Mouse (Mus musculus): ENCODE data around the gene Rasgrf2. TPM values are rescaled to one million over a fixed set of nuclear protein-coding genes. Genes with fewer than 3 reads are reported as not detected.

The Rasgrf2 gene
- polyA plus RNA-seq, 1 experiment from 2014 or later: 1.0 TPM

- H3K4me2 ChIP-seq (replicated peaks; ENCODE audit: low read depth, low read length): no peak overlapping the region
- no peak overlapping the region for H3K4me3 ChIP-seq (ENCODE audit: low read length)
- no peaks in the 10 kb centered on the region for H3K9me3 ChIP-seq (ENCODE audit: low read length)
- no peak overlapping the region for H3K9ac ChIP-seq (replicated peaks; ENCODE audit: low read length)
- H3K27me3 ChIP-seq (ENCODE audit: insufficient read depth, low read length): no peaks in the 10 kb centered on the region
- no peaks in the 10 kb centered on the region for H3K4me1 ChIP-seq (ENCODE audit: insufficient read depth, low read length)
- no peak overlapping the region for H3K27ac ChIP-seq (ENCODE audit: low read length)
- ATAC-seq (ENCODE audit: low FRiP score, low TSS enrichment): no peak
- WGBS: 75% methylated on average over 4 of the region's 4 CpGs
- H3K36me3 ChIP-seq (ENCODE audit: insufficient read depth, low read length): no peaks in the 10 kb centered on the region
These were observed 202.7 kb downstream of the Rasgrf2 start for GRCm38 (mm10) chr13:91928605-91929389.

- no peaks in the 10 kb centered on the region for H3K9me3 ChIP-seq (ENCODE audit: low read length)
- no peak overlapping the region for H3K4me3 ChIP-seq (ENCODE audit: low read length)
- H3K36me3 ChIP-seq (ENCODE audit: insufficient read depth, low read length): no peaks in the 10 kb centered on the region
- H3K27ac ChIP-seq (ENCODE audit: low read length): no peak overlapping the region
- ATAC-seq (ENCODE audit: low FRiP score, low TSS enrichment): no peak
- no peak overlapping the region for H3K4me2 ChIP-seq (replicated peaks; ENCODE audit: low read depth, low read length)
- H3K27me3 ChIP-seq (ENCODE audit: insufficient read depth, low read length): no peaks in the 10 kb centered on the region
- 68% methylated on average over 3 of the region's 3 CpGs for WGBS
- H3K9ac ChIP-seq (replicated peaks; ENCODE audit: low read length): no peak overlapping the region
- no peaks in the 10 kb centered on the region for H3K4me1 ChIP-seq (ENCODE audit: insufficient read depth, low read length)
These were observed 210.4 kb downstream of the Rasgrf2 start for GRCm38 (mm10) chr13:91921010-91921409.

- H3K36me3 ChIP-seq (ENCODE audit: insufficient read depth, low read length): no peaks in the 10 kb centered on the region
- H3K27ac ChIP-seq (ENCODE audit: low read length): no peak overlapping the region
- no peak for ATAC-seq (ENCODE audit: low FRiP score, low TSS enrichment)
- H3K4me1 ChIP-seq (ENCODE audit: insufficient read depth, low read length): 0 out of 2 replicates have a peak, but pooled peaks cover 2% of the 10 kb centered on the region
- no peaks in the 10 kb centered on the region for H3K9me3 ChIP-seq (ENCODE audit: low read length)
- no peak overlapping the region for H3K9ac ChIP-seq (replicated peaks; ENCODE audit: low read length)
- no peak overlapping the region for H3K4me2 ChIP-seq (replicated peaks; ENCODE audit: low read depth, low read length)
- H3K27me3 ChIP-seq (ENCODE audit: insufficient read depth, low read length): no peaks in the 10 kb centered on the region
- 87% methylated on average over 5 of the region's 5 CpGs for WGBS
- no peak overlapping the region for H3K4me3 ChIP-seq (ENCODE audit: low read length)
These were observed 212.7 kb downstream of the Rasgrf2 start for GRCm38 (mm10) chr13:91918764-91919163.

GRCm38 (mm10) chr13:91917835-91918234 is 213.6 kb downstream of the Rasgrf2 start:
- no peaks in the 10 kb centered on the region for H3K27me3 ChIP-seq (ENCODE audit: insufficient read depth, low read length)
- H3K4me3 ChIP-seq (ENCODE audit: low read length): no peak overlapping the region
- no peak for ATAC-seq (ENCODE audit: low FRiP score, low TSS enrichment)
- H3K4me2 ChIP-seq (replicated peaks; ENCODE audit: low read depth, low read length): no peak overlapping the region
- WGBS: 89% methylated on average over 2 of the region's 2 CpGs
- no peaks in the 10 kb centered on the region for H3K9me3 ChIP-seq (ENCODE audit: low read length)
- H3K4me1 ChIP-seq (ENCODE audit: insufficient read depth, low read length): 0 out of 2 replicates have a peak, but pooled peaks cover 2% of the 10 kb centered on the region
- no peak overlapping the region for H3K9ac ChIP-seq (replicated peaks; ENCODE audit: low read length)
- H3K27ac ChIP-seq (ENCODE audit: low read length): no peak overlapping the region
- H3K36me3 ChIP-seq (ENCODE audit: insufficient read depth, low read length): no peaks in the 10 kb centered on the region

- no peaks in the 10 kb centered on the region for H3K9me3 ChIP-seq (ENCODE audit: low read length)
- H3K36me3 ChIP-seq (ENCODE audit: insufficient read depth, low read length): no peaks in the 10 kb centered on the region
- H3K27ac ChIP-seq (ENCODE audit: low read length): no peak overlapping the region
- H3K9ac ChIP-seq (replicated peaks; ENCODE audit: low read length): no peak overlapping the region
- H3K4me2 ChIP-seq (replicated peaks; ENCODE audit: low read depth, low read length): no peak overlapping the region
- H3K27me3 ChIP-seq (ENCODE audit: insufficient read depth, low read length): no peaks in the 10 kb centered on the region
- H3K4me3 ChIP-seq (ENCODE audit: low read length): no peak overlapping the region
- peak; percentile 37; the same call in 1 of the 2 replicates for ATAC-seq (ENCODE audit: low FRiP score, low TSS enrichment)
- 86% methylated on average over 5 of the region's 5 CpGs for WGBS
- H3K4me1 ChIP-seq (ENCODE audit: insufficient read depth, low read length): 0 out of 2 replicates have a peak, but pooled peaks cover 2% of the 10 kb centered on the region
These were observed 215.1 kb downstream of the Rasgrf2 start for GRCm38 (mm10) chr13:91916308-91916707.

GRCm38 (mm10) chr13:91915582-91916239 is 215.7 kb downstream of the Rasgrf2 start:
- H3K4me1 ChIP-seq (ENCODE audit: insufficient read depth, low read length): 0 out of 2 replicates have a peak, but pooled peaks cover 2% of the 10 kb centered on the region
- H3K27me3 ChIP-seq (ENCODE audit: insufficient read depth, low read length): no peaks in the 10 kb centered on the region
- H3K27ac ChIP-seq (ENCODE audit: low read length): no peak overlapping the region
- H3K4me2 ChIP-seq (replicated peaks; ENCODE audit: low read depth, low read length): no peak overlapping the region
- H3K9ac ChIP-seq (replicated peaks; ENCODE audit: low read length): no peak overlapping the region
- 68% methylated on average over 6 of the region's 6 CpGs for WGBS
- no peaks in the 10 kb centered on the region for H3K9me3 ChIP-seq (ENCODE audit: low read length)
- H3K36me3 ChIP-seq (ENCODE audit: insufficient read depth, low read length): no peaks in the 10 kb centered on the region
- ATAC-seq (ENCODE audit: low FRiP score, low TSS enrichment): peak; percentile 61; the same call in 1 of the 2 replicates
- H3K4me3 ChIP-seq (ENCODE audit: low read length): no peak overlapping the region

- no peaks in the 10 kb centered on the region for H3K9me3 ChIP-seq (ENCODE audit: low read length)
- H3K4me2 ChIP-seq (replicated peaks; ENCODE audit: low read depth, low read length): no peak overlapping the region
- no peak overlapping the region for H3K27ac ChIP-seq (ENCODE audit: low read length)
- no peaks in the 10 kb centered on the region for H3K36me3 ChIP-seq (ENCODE audit: insufficient read depth, low read length)
- ATAC-seq (ENCODE audit: low FRiP score, low TSS enrichment): no peak
- 41% methylated on average over 4 of the region's 4 CpGs for WGBS
- no peak overlapping the region for H3K9ac ChIP-seq (replicated peaks; ENCODE audit: low read length)
- H3K4me3 ChIP-seq (ENCODE audit: low read length): no peak overlapping the region
- no peaks in the 10 kb centered on the region for H3K27me3 ChIP-seq (ENCODE audit: insufficient read depth, low read length)
- 0 out of 2 replicates have a peak, but pooled peaks cover 2% of the 10 kb centered on the region for H3K4me1 ChIP-seq (ENCODE audit: insufficient read depth, low read length)
These were observed 216.3 kb downstream of the Rasgrf2 start for GRCm38 (mm10) chr13:91915192-91915581.

- no peak for ATAC-seq (ENCODE audit: low FRiP score, low TSS enrichment)
- no peaks in the 10 kb centered on the region for H3K9me3 ChIP-seq (ENCODE audit: low read length)
- no peak overlapping the region for H3K27ac ChIP-seq (ENCODE audit: low read length)
- H3K9ac ChIP-seq (replicated peaks; ENCODE audit: low read length): no peak overlapping the region
- H3K4me3 ChIP-seq (ENCODE audit: low read length): no peak overlapping the region
- H3K27me3 ChIP-seq (ENCODE audit: insufficient read depth, low read length): no peaks in the 10 kb centered on the region
- no peaks in the 10 kb centered on the region for H3K36me3 ChIP-seq (ENCODE audit: insufficient read depth, low read length)
- no peak overlapping the region for H3K4me2 ChIP-seq (replicated peaks; ENCODE audit: low read depth, low read length)
- H3K4me1 ChIP-seq (ENCODE audit: insufficient read depth, low read length): 0 out of 2 replicates have a peak, but pooled peaks cover 2% of the 10 kb centered on the region
These were observed 219.8 kb downstream of the Rasgrf2 start for GRCm38 (mm10) chr13:91911652-91912051.

- Histone ChIP-seq H3K4me1 (ENCODE audit: insufficient read depth, low read length) (0 out of 2 replicates have a peak, but pooled peaks cover 2% of the 10 kb centered on the region), H3K4me3 (ENCODE audit: low read length) (no peak overlapping the region), H3K27me3 (ENCODE audit: insufficient read depth, low read length) (no peaks in the 10 kb centered on the region), H3K27ac (ENCODE audit: low read length) (no peak overlapping the region), H3K36me3 (ENCODE audit: insufficient read depth, low read length) (no peaks in the 10 kb centered on the region), H3K9me3 (ENCODE audit: low read length) (no peaks in the 10 kb centered on the region), H3K9ac (replicated peaks; ENCODE audit: low read length) (no peak overlapping the region), H3K4me2 (replicated peaks; ENCODE audit: low read depth, low read length) (no peak overlapping the region)
- ATAC-seq (ENCODE audit: low FRiP score, low TSS enrichment): peak; percentile 68
These were observed 220.2 kb downstream of the Rasgrf2 start for GRCm38 (mm10) chr13:91911211-91911610.

Data from kidney, embryonic 16.5 days (tissue).